Mouse (Mus musculus): Measurements from ENCODE around the gene Slc6a20b. TPM values are rescaled to one million over a fixed set of nuclear protein-coding genes. Genes with fewer than 3 reads are reported as not detected.

Slc6a20b gene
- polyA plus RNA-seq, 1 experiment from 2014 or later: 0.09 TPM

GRCm38 (mm10) chr9:123649785-123650511 is 17.6 kb upstream of the Slc6a20b start:
- H3K27me3 ChIP-seq (replicated peaks; ENCODE audit: control insufficient read depth, insufficient read depth, low read length): no peaks in the 10 kb centered on the region
- ATAC-seq (no peak), DNase-seq (ENCODE audit: low spot score) (no peak)
- no peak overlapping the region for H3K27ac ChIP-seq (ENCODE audit: low read depth, low read length)
- no peaks in the 10 kb centered on the region for H3K4me1 ChIP-seq (ENCODE audit: control insufficient read depth, insufficient read depth, low read length)
- no peaks in the 10 kb centered on the region for H3K9me3 ChIP-seq (replicated peaks; ENCODE audit: control insufficient read depth, low read length)
- no peak overlapping the region for H3K9ac ChIP-seq (ENCODE audit: low read length)
- no peak overlapping the region for H3K4me2 ChIP-seq (ENCODE audit: low read length)
- no peaks in the 10 kb centered on the region for H3K36me3 ChIP-seq (ENCODE audit: control insufficient read depth, insufficient read depth, low read length)
- H3K4me3 ChIP-seq (ENCODE audit: low read depth, low read length): no peak overlapping the region
- 91% methylated on average over 2 of the region's 2 CpGs for WGBS

GRCm38 (mm10) chr9:123640106-123640505 is 7.7 kb upstream of the Slc6a20b start:
- no peaks in the 10 kb centered on the region for H3K9me3 ChIP-seq (replicated peaks; ENCODE audit: control insufficient read depth, low read length)
- no peak overlapping the region for H3K27ac ChIP-seq (ENCODE audit: low read depth, low read length)
- H3K4me3 ChIP-seq (ENCODE audit: low read depth, low read length): no peak overlapping the region
- H3K36me3 ChIP-seq (ENCODE audit: control insufficient read depth, insufficient read depth, low read length): no peaks in the 10 kb centered on the region
- no peaks in the 10 kb centered on the region for H3K27me3 ChIP-seq (replicated peaks; ENCODE audit: control insufficient read depth, insufficient read depth, low read length)
- WGBS: 73% methylated on average over 1 of the region's 1 CpGs
- no peaks in the 10 kb centered on the region for H3K4me1 ChIP-seq (ENCODE audit: control insufficient read depth, insufficient read depth, low read length)
- DNase-seq (ENCODE audit: low spot score) (no peak), ATAC-seq (no peak)
- H3K9ac ChIP-seq (ENCODE audit: low read length): no peak overlapping the region
- H3K4me2 ChIP-seq (ENCODE audit: low read length): no peak overlapping the region

GRCm38 (mm10) chr9:123638668-123639089 is 6.3 kb upstream of the Slc6a20b start:
- Histone ChIP-seq H3K4me3 (ENCODE audit: low read depth, low read length) (no peak overlapping the region), H3K36me3 (ENCODE audit: control insufficient read depth, insufficient read depth, low read length) (no peaks in the 10 kb centered on the region), H3K4me1 (ENCODE audit: control insufficient read depth, insufficient read depth, low read length) (no peaks in the 10 kb centered on the region), H3K9ac (ENCODE audit: low read length) (no peak overlapping the region), H3K4me2 (ENCODE audit: low read length) (no peak overlapping the region), H3K27ac (ENCODE audit: low read depth, low read length) (no peak overlapping the region), H3K27me3 (replicated peaks; ENCODE audit: control insufficient read depth, insufficient read depth, low read length) (no peaks in the 10 kb centered on the region), H3K9me3 (replicated peaks; ENCODE audit: control insufficient read depth, low read length) (no peaks in the 10 kb centered on the region)
- 73% methylated on average over 1 of the region's 1 CpGs for WGBS
- ATAC-seq (peak; percentile 32; the same call in 1 of the 2 replicates), DNase-seq (ENCODE audit: low spot score) (peak; percentile 58)

DNA sequence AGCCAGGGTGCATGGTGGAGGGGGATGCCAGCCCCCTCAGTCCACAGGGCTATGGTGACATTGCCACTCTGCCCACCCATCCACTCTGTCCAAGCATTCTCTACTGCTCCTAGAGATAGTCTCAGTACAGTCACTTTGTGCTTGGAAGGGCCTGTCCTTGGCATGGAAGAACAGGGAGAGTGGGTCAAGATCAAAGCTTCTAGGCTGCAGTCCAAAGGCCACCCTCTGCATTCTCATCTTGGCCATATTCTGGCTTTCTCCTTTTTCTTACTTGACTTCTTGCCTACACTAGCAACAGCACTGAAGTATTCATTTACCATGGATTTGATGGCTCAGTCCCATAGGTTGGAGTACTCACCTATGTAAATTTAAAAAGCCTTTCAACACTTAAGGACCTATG is 5.9 kb upstream of the Slc6a20b start:
- H3K36me3 ChIP-seq (ENCODE audit: control insufficient read depth, insufficient read depth, low read length): no peaks in the 10 kb centered on the region
- no peak for ATAC-seq
- H3K4me1 ChIP-seq (ENCODE audit: control insufficient read depth, insufficient read depth, low read length): no peaks in the 10 kb centered on the region
- H3K9me3 ChIP-seq (replicated peaks; ENCODE audit: control insufficient read depth, low read length): no peaks in the 10 kb centered on the region
- no peaks in the 10 kb centered on the region for H3K27me3 ChIP-seq (replicated peaks; ENCODE audit: control insufficient read depth, insufficient read depth, low read length)
- no peak for DNase-seq (ENCODE audit: low spot score)
- H3K27ac ChIP-seq (ENCODE audit: low read depth, low read length): no peak overlapping the region
- no peak overlapping the region for H3K9ac ChIP-seq (ENCODE audit: low read length)
- H3K4me3 ChIP-seq (ENCODE audit: low read depth, low read length): no peak overlapping the region
- H3K4me2 ChIP-seq (ENCODE audit: low read length): no peak overlapping the region

DNA sequence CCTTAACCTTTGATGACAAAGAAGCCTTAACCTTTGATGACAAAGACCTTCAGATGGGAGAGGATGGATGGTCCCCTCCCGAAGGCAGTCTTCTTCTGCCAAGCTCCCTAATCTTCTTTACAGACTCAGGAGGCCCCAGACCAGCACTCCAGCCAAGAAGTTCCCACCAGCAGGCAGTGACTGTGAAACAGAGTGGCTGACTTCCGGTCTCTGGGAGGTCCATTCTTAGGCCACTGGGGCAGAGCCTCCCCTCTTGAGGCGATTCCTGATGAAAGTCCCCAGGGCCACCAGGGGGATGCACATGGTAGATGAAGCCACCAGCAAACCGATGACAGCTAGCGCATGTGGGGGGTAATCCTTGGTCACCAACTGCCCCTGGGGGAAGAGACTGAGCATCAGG is 4.4 kb upstream of the Slc6a20b start:
- no peak overlapping the region for H3K4me2 ChIP-seq (ENCODE audit: low read length)
- H3K4me1 ChIP-seq (ENCODE audit: control insufficient read depth, insufficient read depth, low read length): no peaks in the 10 kb centered on the region
- ATAC-seq (no peak), DNase-seq (ENCODE audit: low spot score) (no peak)
- WGBS: 70% methylated on average over 5 of the region's 5 CpGs
- no peak overlapping the region for H3K27ac ChIP-seq (ENCODE audit: low read depth, low read length)
- H3K4me3 ChIP-seq (ENCODE audit: low read depth, low read length): no peak overlapping the region
- H3K36me3 ChIP-seq (ENCODE audit: control insufficient read depth, insufficient read depth, low read length): no peaks in the 10 kb centered on the region
- no peak overlapping the region for H3K9ac ChIP-seq (ENCODE audit: low read length)
- H3K27me3 ChIP-seq (replicated peaks; ENCODE audit: control insufficient read depth, insufficient read depth, low read length): no peaks in the 10 kb centered on the region
- no peaks in the 10 kb centered on the region for H3K9me3 ChIP-seq (replicated peaks; ENCODE audit: control insufficient read depth, low read length)

DNA sequence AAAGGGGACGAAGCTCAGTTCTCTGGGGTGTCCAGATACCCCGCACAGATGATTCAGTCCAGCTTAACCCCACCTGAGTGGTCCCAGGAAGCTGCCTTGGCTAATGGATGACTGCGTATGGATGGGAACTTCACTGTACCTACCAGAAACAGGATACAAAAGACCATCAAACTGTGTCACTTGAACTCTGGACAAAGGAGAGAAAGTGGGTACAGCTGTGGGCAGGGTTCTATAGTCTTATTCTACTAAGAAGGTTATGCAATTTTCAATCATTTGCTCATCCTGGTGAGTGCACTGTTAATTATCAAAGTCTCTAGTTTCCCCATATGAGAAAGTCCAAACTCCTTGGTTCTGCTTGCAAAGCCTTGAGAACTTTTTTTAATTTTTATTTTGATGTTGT is 628 bp upstream of the Slc6a20b start:
- 85% methylated on average over 3 of the region's 3 CpGs for WGBS

DNA sequence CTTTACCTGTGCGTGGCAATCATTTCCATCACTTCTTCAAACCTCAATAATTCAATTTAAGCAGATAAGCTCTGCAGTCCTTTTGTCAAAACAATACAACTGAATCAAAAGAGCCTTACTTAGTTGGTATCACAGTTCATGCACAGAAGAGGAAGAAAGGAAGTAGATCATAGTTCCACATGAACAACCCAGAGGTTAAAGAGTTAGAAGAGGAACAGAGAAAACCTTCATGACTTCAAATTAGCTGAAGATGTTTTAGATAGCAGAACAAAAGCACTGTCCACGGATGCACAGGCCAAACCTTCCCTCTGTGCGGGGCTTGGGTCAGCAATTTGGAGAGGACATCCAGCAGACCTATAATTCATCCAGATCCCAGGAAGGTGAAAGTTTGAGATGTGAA is 699 bp downstream of the Slc6a20b start:
- 88% methylated on average over 3 of the region's 3 CpGs for WGBS
- Histone ChIP-seq H3K27ac (ENCODE audit: low read depth, low read length) (no peak overlapping the region), H3K27me3 (replicated peaks; ENCODE audit: control insufficient read depth, insufficient read depth, low read length) (no peaks in the 10 kb centered on the region), H3K4me2 (ENCODE audit: low read length) (no peak overlapping the region), H3K4me3 (ENCODE audit: low read depth, low read length) (no peak overlapping the region), H3K36me3 (ENCODE audit: control insufficient read depth, insufficient read depth, low read length) (no peaks in the 10 kb centered on the region), H3K4me1 (ENCODE audit: control insufficient read depth, insufficient read depth, low read length) (no peaks in the 10 kb centered on the region), H3K9ac (ENCODE audit: low read length) (no peak overlapping the region), H3K9me3 (replicated peaks; ENCODE audit: control insufficient read depth, low read length) (no peaks in the 10 kb centered on the region)
- no peak for ATAC-seq
- no peak for DNase-seq (ENCODE audit: low spot score)

More for the DNA sequence above, 628 bp upstream of the Slc6a20b start:
- Histone ChIP-seq H3K9ac (ENCODE audit: low read length) (no peak overlapping the region), H3K36me3 (ENCODE audit: control insufficient read depth, insufficient read depth, low read length) (no peaks in the 10 kb centered on the region), H3K4me2 (ENCODE audit: low read length) (no peak overlapping the region), H3K4me1 (ENCODE audit: control insufficient read depth, insufficient read depth, low read length) (no peaks in the 10 kb centered on the region), H3K27me3 (replicated peaks; ENCODE audit: control insufficient read depth, insufficient read depth, low read length) (no peaks in the 10 kb centered on the region), H3K9me3 (replicated peaks; ENCODE audit: control insufficient read depth, low read length) (no peaks in the 10 kb centered on the region), H3K27ac (ENCODE audit: low read depth, low read length) (no peak overlapping the region), H3K4me3 (ENCODE audit: low read depth, low read length) (no peak overlapping the region)
- DNase-seq (ENCODE audit: low spot score) (no peak), ATAC-seq (no peak)

- no peaks in the 10 kb centered on the region for H3K4me1 ChIP-seq (ENCODE audit: control insufficient read depth, insufficient read depth, low read length)
- DNase-seq (ENCODE audit: low spot score) (no peak), ATAC-seq (no peak)
- H3K4me2 ChIP-seq (ENCODE audit: low read length): no peak overlapping the region
- H3K4me3 ChIP-seq (ENCODE audit: low read depth, low read length): no peak overlapping the region
- 95% methylated on average over 11 of the region's 11 CpGs for WGBS
- no peak overlapping the region for H3K9ac ChIP-seq (ENCODE audit: low read length)
- no peak overlapping the region for H3K27ac ChIP-seq (ENCODE audit: low read depth, low read length)
- H3K9me3 ChIP-seq (replicated peaks; ENCODE audit: control insufficient read depth, low read length): no peaks in the 10 kb centered on the region
- H3K27me3 ChIP-seq (replicated peaks; ENCODE audit: control insufficient read depth, insufficient read depth, low read length): no peaks in the 10 kb centered on the region
- no peaks in the 10 kb centered on the region for H3K36me3 ChIP-seq (ENCODE audit: control insufficient read depth, insufficient read depth, low read length)
Observed at GRCm38 (mm10) chr9:123625821-123626220, 6.5 kb downstream of the Slc6a20b start.

- H3K9me3 ChIP-seq (replicated peaks; ENCODE audit: control insufficient read depth, low read length): no peaks in the 10 kb centered on the region
- H3K36me3 ChIP-seq (ENCODE audit: control insufficient read depth, insufficient read depth, low read length): no peaks in the 10 kb centered on the region
- ATAC-seq (no peak), DNase-seq (ENCODE audit: low spot score) (no peak)
- H3K4me1 ChIP-seq (ENCODE audit: control insufficient read depth, insufficient read depth, low read length): no peaks in the 10 kb centered on the region
- H3K4me3 ChIP-seq (ENCODE audit: low read depth, low read length): no peak overlapping the region
- no peaks in the 10 kb centered on the region for H3K27me3 ChIP-seq (replicated peaks; ENCODE audit: control insufficient read depth, insufficient read depth, low read length)
- H3K4me2 ChIP-seq (ENCODE audit: low read length): no peak overlapping the region
- H3K27ac ChIP-seq (ENCODE audit: low read depth, low read length): no peak overlapping the region
- WGBS: 92% methylated on average over 2 of the region's 2 CpGs
- H3K9ac ChIP-seq (ENCODE audit: low read length): no peak overlapping the region
Observed at GRCm38 (mm10) chr9:123624741-123625140, 7.6 kb downstream of the Slc6a20b start.

Measured in forebrain, embryonic 14.5 days (tissue).